Mouse (Mus musculus) heart, embryonic 12.5 days (tissue): Measurements from ENCODE around the gene Aup1. TPM values are rescaled to one million over a fixed set of nuclear protein-coding genes. Genes with fewer than 3 reads are reported as not detected.

ENCODE experiments used
- ATAC-seq: fragments of 200-750 bp; cut with Nextera tagmentation; 2 replicates; pipeline ENCODE4 v1.8.0; 2017; ENCODE audit warnings: moderate TSS enrichment, moderate library complexity; ENCODE audit not compliant: insufficient number of reproducible peaks, low FRiP score
- H3K27ac ChIP-seq: fragments of 300-500 bp; sonication (generic); 2 replicates; pipeline ENCODE4 v1.5.1; 2016; ENCODE audit warnings: mild to moderate bottlenecking, moderate library complexity; ENCODE audit not compliant: poor library complexity, severe bottlenecking
- H3K27me3 ChIP-seq: fragments of 300-500 bp; sonication (generic); replicated peaks from 2 replicates; pipeline ENCODE4 v1.6.1; 2016; ENCODE audit warnings: mild to moderate bottlenecking, moderate library complexity
- H3K36me3 ChIP-seq: fragments of 300-500 bp; sonication (generic); 2 replicates; pipeline ENCODE4 v1.6.1; 2016; ENCODE audit warnings: mild to moderate bottlenecking, moderate library complexity
- H3K4me1 ChIP-seq: fragments of 300-500 bp; sonication (generic); replicated peaks from 2 replicates; pipeline ENCODE4 v1.6.1; 2016; ENCODE audit warnings: mild to moderate bottlenecking
- H3K4me2 ChIP-seq: fragments of 300-500 bp; sonication (generic); 2 replicates; pipeline ENCODE4 v1.6.1; 2016; ENCODE audit warnings: mild to moderate bottlenecking, moderate library complexity
- H3K4me3 ChIP-seq: fragments of 300-500 bp; sonication (generic); 2 replicates; pipeline ENCODE4 v1.5.1; 2016; ENCODE audit warnings: mild to moderate bottlenecking
- H3K9ac ChIP-seq: fragments of 300-500 bp; sonication (generic); 2 replicates; pipeline ENCODE4 v1.6.1; 2016; ENCODE audit warnings: mild to moderate bottlenecking, moderate library complexity
- H3K9me3 ChIP-seq: fragments of 300-500 bp; sonication (generic); replicated peaks from 2 replicates; pipeline ENCODE4 v1.6.1; 2016; ENCODE audit warnings: mild to moderate bottlenecking, moderate library complexity
- WGBS: fragments of 180-500 bp; shearing (Covaris S2); methylation state at CpG from one replicate; pipeline ENCODE4 v1.1.7; 2016; 5-methylcytosine and 5-hydroxymethylcytosine counted together
- polyA plus RNA-seq: library from polyadenylated mRNA; unstranded; fragments of >200 nt; fragmentation: Nextera tagmentation; extraction: Ambion mirVana; gene quantifications from 2 replicates; pipeline ENCODE4 v1.2.1, GENCODE M21; 2016

Gene Aup1
- polyA plus RNA-seq, result 120 and 131 TPM in 2 replicates

DNA sequence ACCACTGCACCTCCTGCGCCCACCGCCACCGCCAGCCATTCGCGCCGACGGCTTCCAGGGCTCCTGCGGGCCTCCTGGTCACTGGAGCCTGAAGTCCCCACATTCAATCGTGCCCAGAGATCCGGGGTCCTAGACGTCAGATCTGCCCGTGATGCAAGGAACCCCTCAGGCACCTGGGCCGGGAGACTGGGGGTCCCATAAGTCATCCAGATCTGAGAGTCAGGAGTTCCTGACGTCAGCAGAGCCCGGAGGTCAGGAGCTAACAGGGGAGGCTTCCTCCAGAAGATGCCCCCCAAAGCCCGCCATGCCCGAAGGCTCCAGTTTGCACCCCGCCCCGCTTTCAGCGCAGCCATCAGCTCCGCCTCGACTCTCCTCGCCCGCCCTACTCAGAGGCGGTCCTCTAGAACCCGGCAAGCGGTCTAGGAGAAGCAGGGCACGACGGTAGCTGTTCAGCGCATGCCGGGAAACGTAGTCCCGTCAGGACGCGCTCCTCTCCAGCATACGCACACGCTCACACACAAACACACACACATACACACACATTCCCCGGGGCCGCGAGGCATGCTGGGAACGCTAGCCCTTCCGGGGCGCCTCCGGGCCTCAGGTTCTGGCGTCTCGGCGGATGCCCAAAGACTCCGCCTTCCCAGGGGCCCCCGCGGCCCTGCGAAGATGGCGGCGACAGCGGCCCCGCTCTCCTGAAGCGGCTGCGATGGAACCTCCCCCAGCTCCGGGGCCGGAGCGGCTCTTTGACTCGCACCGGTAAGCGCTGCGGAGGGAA lies at the start of gene Aup1:
Aup1 (plus strand) TSS at position 448 of the 778 bp plus-strand sequence.
- H3K4me3 ChIP-seq, result peak within 1 kb of the TSS; percentile 84
- no peaks in the 10 kb centered on the region for H3K9me3 ChIP-seq
- peaks cover 37% of the 10 kb centered on the region for H3K36me3 ChIP-seq
- under 1% methylated on average over 64 of the region's 64 CpGs for WGBS
- peak within 1 kb of the TSS; percentile 99 for H3K4me2 ChIP-seq
- H3K9ac ChIP-seq, result peak within 1 kb of the TSS; percentile 93
- peaks cover 11% of the 10 kb centered on the region for H3K27me3 ChIP-seq
- H3K4me1 ChIP-seq, result peaks cover 21% of the 10 kb centered on the region
- ATAC-seq, result peak; percentile 95
- peak within 1 kb of the TSS; percentile 85 for H3K27ac ChIP-seq

DNA sequence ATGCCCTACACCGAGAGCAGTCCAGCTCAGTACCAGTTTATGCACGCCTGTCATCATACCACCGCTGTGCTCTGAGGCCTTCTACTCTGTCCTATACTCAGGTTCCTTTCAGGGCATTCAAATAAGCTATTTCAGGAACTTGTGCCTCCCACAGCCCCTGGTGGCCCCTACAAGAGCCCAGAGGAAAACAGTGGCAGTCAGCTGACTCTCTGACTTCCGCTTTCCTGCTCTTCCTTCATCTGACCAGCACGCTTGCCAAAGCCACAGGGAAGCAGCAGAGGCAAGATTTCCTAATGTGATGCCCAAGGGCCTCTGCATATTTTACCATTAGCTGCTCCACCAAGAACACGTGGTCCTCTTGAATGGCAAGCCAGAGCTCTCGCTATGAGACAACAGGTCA lies 49.4 kb upstream of the Aup1 start:
- 28% methylated on average over 7 of the region's 7 CpGs for WGBS
- Histone ChIP-seq H3K27ac (peak overlapping the region; percentile 53; the same call in 1 of the 2 replicates), H3K27me3 (no peaks in the 10 kb centered on the region), H3K4me1 (peaks cover 14% of the 10 kb centered on the region), H3K9me3 (no peaks in the 10 kb centered on the region), H3K4me3 (no peak overlapping the region), H3K9ac (no peak overlapping the region), H3K4me2 (0 out of 2 replicates have a peak overlapping the region, but pooled peaks have one; percentile 5), H3K36me3 (no peaks in the 10 kb centered on the region)
- ATAC-seq, result peak; percentile 56; the same call in 1 of the 2 replicates

DNA sequence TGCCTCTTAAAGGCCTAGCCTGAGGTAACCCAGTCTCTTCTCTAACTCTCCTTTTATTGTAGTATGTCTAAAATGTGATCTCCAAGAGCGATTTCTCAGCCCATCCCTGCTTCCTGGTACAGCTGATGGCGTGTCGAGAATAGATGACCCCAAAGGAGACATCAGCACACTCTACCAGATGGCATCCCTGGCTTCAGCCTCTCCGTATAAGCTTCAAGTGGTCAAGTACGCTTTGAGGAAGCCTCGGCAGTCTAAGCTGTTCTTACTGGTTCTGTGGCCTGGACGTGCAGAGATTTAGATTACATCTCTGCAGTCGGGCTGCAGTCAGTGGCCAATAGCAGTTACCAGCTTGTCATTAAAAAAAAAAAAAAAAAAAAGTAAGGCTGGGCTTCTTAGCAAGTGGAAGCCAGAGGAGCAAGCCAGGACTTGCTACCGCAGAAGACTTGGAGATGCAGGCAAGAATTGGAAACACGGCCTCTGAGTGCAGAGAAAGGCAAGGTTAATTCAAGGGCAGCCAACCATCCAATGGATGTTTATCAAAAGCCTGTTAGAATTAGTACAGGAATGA lies 48.8 kb upstream of the Aup1 start:
- H3K27me3 ChIP-seq, result no peaks in the 10 kb centered on the region
- ATAC-seq, result no peak
- H3K9ac ChIP-seq, result no peak overlapping the region
- no peak overlapping the region for H3K27ac ChIP-seq
- peaks cover 16% of the 10 kb centered on the region for H3K4me1 ChIP-seq
- no peaks in the 10 kb centered on the region for H3K9me3 ChIP-seq
- no peaks in the 10 kb centered on the region for H3K36me3 ChIP-seq
- no peak overlapping the region for H3K4me3 ChIP-seq
- H3K4me2 ChIP-seq, result no peak overlapping the region
- WGBS, result 81% methylated on average over 10 of the region's 10 CpGs

DNA sequence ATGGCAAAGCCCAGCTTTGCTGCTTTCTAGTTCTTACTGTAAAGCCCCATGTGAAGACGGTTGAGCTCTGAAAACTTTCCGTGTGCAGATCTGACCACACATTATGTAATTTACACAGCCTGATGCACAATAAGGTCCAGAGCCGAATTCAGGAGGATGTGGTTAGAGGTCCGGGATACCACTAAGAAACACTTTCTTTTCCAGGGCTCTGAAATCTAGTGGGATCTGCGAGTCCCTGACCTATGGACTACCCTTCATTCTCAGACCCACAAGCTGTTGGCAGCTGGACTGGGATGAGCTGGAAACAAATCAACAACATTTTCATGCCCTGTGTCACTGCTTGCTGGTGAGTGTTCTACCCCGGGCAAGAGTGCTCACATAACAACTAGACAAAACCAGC lies 48.2 kb upstream of the Aup1 start:
- WGBS, result 82% methylated on average over 6 of the region's 6 CpGs
- no peaks in the 10 kb centered on the region for H3K36me3 ChIP-seq
- no peaks in the 10 kb centered on the region for H3K27me3 ChIP-seq
- ATAC-seq, result no peak
- H3K9ac ChIP-seq, result no peak overlapping the region
- peaks cover 18% of the 10 kb centered on the region for H3K4me1 ChIP-seq
- no peak overlapping the region for H3K4me3 ChIP-seq
- no peaks in the 10 kb centered on the region for H3K9me3 ChIP-seq
- no peak overlapping the region for H3K27ac ChIP-seq
- H3K4me2 ChIP-seq, result no peak overlapping the region

DNA sequence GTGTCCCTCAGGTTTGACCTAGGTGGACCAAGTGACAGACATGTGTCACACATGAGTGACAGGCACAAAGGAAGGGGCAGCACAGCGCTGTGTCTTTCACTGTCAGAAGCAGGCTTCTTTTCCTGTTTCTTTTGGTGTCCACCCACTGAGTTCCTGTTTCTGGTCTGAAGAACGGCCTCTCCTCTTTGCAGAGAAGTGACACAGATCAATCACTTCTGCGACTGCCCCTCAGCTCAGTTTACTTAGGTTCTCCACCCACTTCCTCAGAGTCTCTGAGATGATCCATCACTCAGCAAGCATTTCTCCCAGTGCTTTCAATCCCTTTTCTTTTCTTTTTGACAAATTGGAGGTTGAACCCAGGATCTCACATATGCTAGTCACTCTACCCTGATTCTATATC lies 45.7 kb upstream of the Aup1 start:
- no peak overlapping the region for H3K9ac ChIP-seq
- no peak overlapping the region for H3K4me3 ChIP-seq
- H3K4me1 ChIP-seq, result peaks cover 18% of the 10 kb centered on the region
- ATAC-seq, result no peak
- WGBS, result 43% methylated on average over 3 of the region's 3 CpGs
- H3K4me2 ChIP-seq, result no peak overlapping the region
- H3K27me3 ChIP-seq, result no peaks in the 10 kb centered on the region; the same call in 1 of the 2 replicates
- H3K9me3 ChIP-seq, result no peaks in the 10 kb centered on the region
- no peaks in the 10 kb centered on the region for H3K36me3 ChIP-seq
- H3K27ac ChIP-seq, result no peak overlapping the region

DNA sequence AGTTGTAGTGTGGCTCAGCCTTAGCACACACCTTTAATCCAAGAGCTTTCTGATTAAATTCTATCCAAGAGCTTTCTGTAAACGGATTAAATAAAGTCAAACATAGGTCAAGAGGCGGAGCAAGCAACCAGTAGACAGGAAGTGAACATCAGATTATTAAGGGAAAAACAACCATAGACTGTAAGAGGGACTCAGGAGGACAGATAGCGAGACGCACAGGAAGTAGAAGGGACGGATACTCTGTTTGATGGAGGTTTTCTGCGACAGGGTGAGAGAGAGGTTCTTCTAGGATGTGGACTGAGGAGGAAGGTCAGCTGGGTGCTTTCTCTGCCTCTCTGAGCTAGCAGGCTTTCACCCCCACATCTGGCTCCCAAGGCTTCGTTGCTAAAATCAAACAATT lies 44.3 kb upstream of the Aup1 start:
- Histone ChIP-seq H3K4me2 (no peak overlapping the region), H3K9ac (no peak overlapping the region), H3K4me3 (no peak overlapping the region), H3K27ac (0 out of 2 replicates have a peak overlapping the region, but pooled peaks have one; percentile 5), H3K36me3 (no peaks in the 10 kb centered on the region), H3K9me3 (no peaks in the 10 kb centered on the region), H3K4me1 (peaks cover 14% of the 10 kb centered on the region), H3K27me3 (no peaks in the 10 kb centered on the region; the same call in 1 of the 2 replicates)
- WGBS, result 45% methylated on average over 7 of the region's 7 CpGs
- ATAC-seq, result no peak

DNA sequence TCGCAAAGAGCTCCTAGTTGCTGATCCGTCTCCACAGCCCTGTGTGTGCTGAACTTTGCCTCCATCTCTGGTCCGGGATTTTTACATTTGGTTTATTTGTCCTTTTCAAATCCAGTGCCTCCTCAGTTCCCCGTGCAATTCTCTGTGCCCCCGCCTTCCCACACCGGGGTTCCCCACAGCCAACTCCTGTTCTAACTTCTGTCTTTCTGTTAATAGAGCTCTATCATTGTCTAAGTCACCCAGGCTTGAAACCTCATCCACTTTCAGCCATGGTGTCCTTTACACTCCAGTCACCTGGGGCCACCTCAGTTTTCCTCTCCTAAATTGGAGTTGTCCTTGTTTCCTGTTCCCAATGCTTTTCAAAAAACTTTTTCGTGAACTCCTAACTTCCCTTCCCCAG lies 43.1 kb upstream of the Aup1 start:
- Histone ChIP-seq H3K27me3 (no peaks in the 10 kb centered on the region; the same call in 1 of the 2 replicates), H3K4me1 (peaks cover 10% of the 10 kb centered on the region; the same call in 1 of the 2 replicates), H3K27ac (no peak overlapping the region), H3K36me3 (no peaks in the 10 kb centered on the region), H3K9me3 (no peaks in the 10 kb centered on the region), H3K9ac (no peak overlapping the region), H3K4me2 (no peak overlapping the region), H3K4me3 (no peak overlapping the region)
- WGBS, result 83% methylated on average over 7 of the region's 7 CpGs
- no peak for ATAC-seq

DNA sequence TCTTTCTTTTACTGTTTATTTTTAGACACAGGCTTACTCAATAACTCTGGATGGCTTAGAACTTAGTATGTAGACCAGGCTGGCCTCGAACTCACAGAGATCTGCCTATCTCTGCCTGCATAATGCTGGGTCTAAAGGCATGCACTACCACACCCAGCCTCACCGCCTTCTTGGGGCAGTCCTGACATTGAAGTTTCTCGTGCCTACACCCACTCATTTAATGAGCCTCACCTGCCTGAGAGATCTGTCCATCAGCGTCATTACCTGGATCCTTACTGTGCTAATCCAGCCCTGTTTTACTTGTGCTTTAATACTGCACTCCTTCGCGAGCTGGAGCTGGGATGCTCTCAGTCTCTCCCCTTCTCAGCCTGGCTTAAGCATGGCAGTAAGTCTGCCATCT lies 42.6 kb upstream of the Aup1 start:
- no peaks in the 10 kb centered on the region; the same call in 1 of the 2 replicates for H3K27me3 ChIP-seq
- ATAC-seq, result no peak
- H3K9me3 ChIP-seq, result no peaks in the 10 kb centered on the region
- H3K4me3 ChIP-seq, result no peak overlapping the region
- 69% methylated on average over 6 of the region's 6 CpGs for WGBS
- H3K9ac ChIP-seq, result no peak overlapping the region
- peaks cover 12% of the 10 kb centered on the region for H3K4me1 ChIP-seq
- no peak overlapping the region for H3K4me2 ChIP-seq
- no peak overlapping the region for H3K27ac ChIP-seq
- H3K36me3 ChIP-seq, result no peaks in the 10 kb centered on the region

DNA sequence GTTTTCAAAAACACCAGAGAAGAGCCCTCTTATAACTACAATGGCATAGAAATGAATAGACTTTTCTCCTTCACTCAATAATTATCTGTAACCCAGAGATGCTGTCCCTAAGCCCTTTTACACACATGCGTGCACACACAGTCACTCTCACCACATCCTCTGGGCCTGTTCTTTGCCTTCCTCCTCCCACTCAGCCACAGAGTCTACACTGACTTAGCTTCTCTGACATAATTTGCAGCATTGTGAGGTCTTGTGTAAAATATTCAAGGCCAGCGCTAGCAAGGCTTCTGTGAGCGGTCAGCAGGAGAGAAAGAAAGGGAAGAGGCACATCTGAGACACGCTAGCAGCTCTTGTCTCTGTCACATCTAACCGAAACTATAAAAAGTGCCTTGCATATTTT lies 40.9 kb upstream of the Aup1 start:
- Histone ChIP-seq H3K4me1 (peaks cover 16% of the 10 kb centered on the region), H3K4me2 (no peak overlapping the region), H3K9me3 (no peaks in the 10 kb centered on the region), H3K27ac (no peak overlapping the region), H3K27me3 (no peaks in the 10 kb centered on the region; the same call in 1 of the 2 replicates), H3K4me3 (no peak overlapping the region), H3K9ac (no peak overlapping the region), H3K36me3 (no peaks in the 10 kb centered on the region)
- 81% methylated on average over 5 of the region's 5 CpGs for WGBS
- no peak for ATAC-seq

DNA sequence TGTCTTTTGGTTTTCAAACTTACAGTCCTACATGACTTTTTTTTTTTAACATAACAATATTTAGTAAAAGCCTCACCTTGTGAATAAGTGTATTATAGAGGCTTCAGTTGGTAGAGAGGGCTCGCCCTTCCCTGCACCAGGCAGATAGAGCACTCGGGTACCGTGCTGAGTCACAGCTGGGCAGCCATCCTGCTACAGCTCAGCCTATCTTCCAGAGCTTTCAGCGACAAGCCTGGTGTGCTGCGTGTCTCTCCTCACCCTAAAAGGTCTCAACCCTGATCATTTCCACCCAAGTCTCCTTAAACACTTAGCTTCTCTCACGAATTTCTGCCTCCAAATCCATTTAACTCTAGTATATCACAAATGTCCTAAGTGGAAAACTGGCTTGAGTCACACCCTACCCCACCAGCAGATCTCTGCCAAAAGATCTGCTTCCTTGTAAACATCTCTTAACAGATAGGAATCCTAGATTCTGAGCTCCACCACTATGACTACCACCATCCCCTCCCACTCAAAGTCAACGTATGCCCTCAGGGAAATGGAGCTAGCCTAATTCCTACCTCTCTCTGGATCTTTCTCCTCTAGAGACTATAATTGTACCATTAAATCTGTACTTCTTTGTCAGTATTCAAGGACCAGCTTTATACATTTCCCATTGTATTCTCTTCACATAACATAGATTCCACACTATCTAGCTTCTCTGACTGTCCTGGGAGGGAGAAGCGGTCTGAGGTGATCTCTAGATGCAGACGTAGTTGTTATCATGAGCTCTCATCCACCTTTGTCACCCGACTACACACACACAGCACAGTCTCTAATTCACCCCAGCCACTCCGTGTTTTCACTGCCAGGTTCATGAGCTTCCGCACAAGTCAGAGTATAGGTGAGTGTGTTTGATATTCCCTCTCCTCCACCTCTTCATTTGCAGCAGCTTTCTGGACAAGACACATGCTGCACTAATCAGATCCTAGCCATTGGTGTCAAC lies 39.5 kb upstream of the Aup1 start:
- H3K4me1 ChIP-seq, result peaks cover 16% of the 10 kb centered on the region
- no peak overlapping the region for H3K4me3 ChIP-seq
- no peak overlapping the region for H3K9ac ChIP-seq
- peak overlapping the region; percentile 35 for H3K27ac ChIP-seq
- H3K36me3 ChIP-seq, result no peaks in the 10 kb centered on the region
- no peak overlapping the region for H3K4me2 ChIP-seq
- H3K9me3 ChIP-seq, result no peaks in the 10 kb centered on the region
- 33% methylated on average over 12 of the region's 12 CpGs for WGBS
- H3K27me3 ChIP-seq, result no peaks in the 10 kb centered on the region; the same call in 1 of the 2 replicates
- peak; percentile 96 for ATAC-seq
